Mouse (Mus musculus): Measurements from ENCODE around the gene B3galt4. TPM values are rescaled to one million over a fixed set of nuclear protein-coding genes. Genes with fewer than 3 reads are reported as not detected.

The B3galt4 gene
- polyA plus RNA-seq, 1 experiment from 2014 or later: 4.1 TPM

DNA sequence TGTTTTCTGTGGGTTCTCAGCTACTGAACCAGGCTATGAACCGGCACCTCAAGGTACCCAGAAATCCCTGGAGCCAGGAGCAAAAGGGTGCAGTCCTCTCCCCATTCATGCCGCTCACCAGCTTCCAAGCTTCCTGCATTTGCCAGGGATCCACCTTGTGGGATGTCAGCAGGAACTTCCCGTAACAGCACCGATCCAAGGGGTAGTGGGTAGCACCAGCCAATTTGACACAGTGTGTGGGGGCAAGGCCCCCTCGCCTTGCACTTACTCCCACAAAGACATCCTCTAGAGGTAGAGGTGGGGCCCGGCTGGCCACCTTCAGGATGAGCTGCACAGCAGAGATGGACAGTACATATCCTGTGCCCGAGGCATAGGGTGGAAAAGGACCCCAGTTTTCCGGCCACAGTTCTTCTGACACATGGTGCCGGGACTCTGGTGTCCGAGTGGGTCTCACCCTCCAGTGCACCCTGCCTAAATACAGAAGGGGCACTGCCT lies 1.1 kb downstream of the B3galt4 start:
- Histone ChIP-seq H3K36me3 (peaks cover 88% of the 10 kb centered on the region), H3K27me3 (ENCODE audit: low read depth, poor library complexity, severe bottlenecking) (no peaks in the 10 kb centered on the region), H3K4me3 (peak overlapping the region; percentile 54), H3K9me3 (replicated peaks) (no peaks in the 10 kb centered on the region), H3K4me1 (peaks cover 55% of the 10 kb centered on the region), H3K27ac (replicated peaks) (peak overlapping the region; percentile 84; the same call in 1 of the 2 replicates)
- 79% methylated on average over 10 of the region's 10 CpGs for WGBS
- DNase-seq (ENCODE audit: low spot score): no peak

GRCm38 (mm10) chr17:33948905-33949537 lies 2.3 kb downstream of the B3galt4 start:
- peak overlapping the region; percentile 18; the same call in 1 of the 2 replicates for H3K4me3 ChIP-seq
- H3K4me1 ChIP-seq: peaks cover 46% of the 10 kb centered on the region
- H3K9me3 ChIP-seq (replicated peaks): no peaks in the 10 kb centered on the region
- DNase-seq (ENCODE audit: low spot score): no peak
- H3K36me3 ChIP-seq: peaks cover 91% of the 10 kb centered on the region
- no peak overlapping the region for H3K27ac ChIP-seq (replicated peaks)
- H3K27me3 ChIP-seq (ENCODE audit: low read depth, poor library complexity, severe bottlenecking): no peaks in the 10 kb centered on the region
- 93% methylated on average over 19 of the region's 19 CpGs for WGBS

GRCm38 (mm10) chr17:33948090-33948904 lies 3.0 kb downstream of the B3galt4 start:
- no peak for DNase-seq (ENCODE audit: low spot score)
- Histone ChIP-seq H3K36me3 (peaks cover 91% of the 10 kb centered on the region), H3K27ac (replicated peaks) (no peak overlapping the region), H3K27me3 (ENCODE audit: low read depth, poor library complexity, severe bottlenecking) (no peaks in the 10 kb centered on the region), H3K9me3 (replicated peaks) (no peaks in the 10 kb centered on the region), H3K4me3 (peak overlapping the region; percentile 18; the same call in 1 of the 2 replicates), H3K4me1 (peaks cover 39% of the 10 kb centered on the region)
- 86% methylated on average over 22 of the region's 22 CpGs for WGBS

- Histone ChIP-seq H3K9me3 (replicated peaks) (no peaks in the 10 kb centered on the region), H3K27me3 (ENCODE audit: low read depth, poor library complexity, severe bottlenecking) (no peaks in the 10 kb centered on the region), H3K27ac (replicated peaks) (no peak overlapping the region), H3K4me1 (peaks cover 32% of the 10 kb centered on the region), H3K4me3 (no peak overlapping the region), H3K36me3 (peaks cover 91% of the 10 kb centered on the region)
- 93% methylated on average over 10 of the region's 10 CpGs for WGBS
- DNase-seq (ENCODE audit: low spot score): no peak
Observed at GRCm38 (mm10) chr17:33947430-33948089, 3.7 kb downstream of the B3galt4 start.

- 94% methylated on average over 15 of the region's 15 CpGs for WGBS
- peaks cover 70% of the 10 kb centered on the region for H3K36me3 ChIP-seq
- 0 out of 2 replicates have a peak overlapping the region, but pooled peaks have one; percentile 24 for H3K4me3 ChIP-seq
- no peaks in the 10 kb centered on the region for H3K9me3 ChIP-seq (replicated peaks)
- no peak overlapping the region for H3K27ac ChIP-seq (replicated peaks)
- H3K27me3 ChIP-seq (ENCODE audit: low read depth, poor library complexity, severe bottlenecking): no peaks in the 10 kb centered on the region
- peaks cover 27% of the 10 kb centered on the region for H3K4me1 ChIP-seq
- no peak for DNase-seq (ENCODE audit: low spot score)
Observed at GRCm38 (mm10) chr17:33943454-33943853, 7.8 kb downstream of the B3galt4 start.

GRCm38 (mm10) chr17:33941381-33941780 lies 9.9 kb downstream of the B3galt4 start:
- Histone ChIP-seq H3K4me1 (peaks cover 27% of the 10 kb centered on the region), H3K27me3 (ENCODE audit: low read depth, poor library complexity, severe bottlenecking) (no peaks in the 10 kb centered on the region), H3K9me3 (replicated peaks) (no peaks in the 10 kb centered on the region), H3K27ac (replicated peaks) (no peak overlapping the region; the same call in 1 of the 2 replicates), H3K4me3 (peak overlapping the region; percentile 95), H3K36me3 (peaks cover 72% of the 10 kb centered on the region)
- no peak for DNase-seq (ENCODE audit: low spot score)
- 62% methylated on average over 19 of the region's 19 CpGs for WGBS

DNA sequence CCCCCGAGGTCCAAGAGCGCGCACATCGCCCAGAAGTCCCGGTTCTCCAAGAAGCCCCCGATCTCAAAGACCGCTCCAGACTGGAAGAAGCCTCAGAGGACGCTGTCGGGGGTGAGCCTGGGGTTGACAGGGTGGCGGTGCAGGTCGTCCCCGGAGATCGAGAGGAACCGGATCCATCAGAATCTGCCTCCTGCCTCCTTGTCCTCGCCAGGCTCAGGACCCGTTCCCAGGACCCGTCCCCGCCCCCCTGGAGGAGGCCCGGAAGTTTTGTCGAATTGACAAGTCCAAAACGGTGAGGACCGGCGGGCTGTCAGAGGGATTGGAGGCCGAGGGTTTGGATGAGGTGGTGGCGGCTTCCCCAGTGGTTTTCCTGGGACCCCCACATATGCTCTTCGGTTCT lies 10.3 kb downstream of the B3galt4 start:
- H3K4me1 ChIP-seq: peaks cover 27% of the 10 kb centered on the region
- H3K27ac ChIP-seq (replicated peaks): peak overlapping the region; percentile 89
- H3K4me3 ChIP-seq: peak overlapping the region; percentile 95
- no peaks in the 10 kb centered on the region for H3K9me3 ChIP-seq (replicated peaks)
- peaks cover 72% of the 10 kb centered on the region for H3K36me3 ChIP-seq
- 3% methylated on average over 26 of the region's 26 CpGs for WGBS
- no peaks in the 10 kb centered on the region for H3K27me3 ChIP-seq (ENCODE audit: low read depth, poor library complexity, severe bottlenecking)
- no peak for DNase-seq (ENCODE audit: low spot score)

- under 1% methylated on average over 36 of the region's 36 CpGs for WGBS
- Histone ChIP-seq H3K27me3 (ENCODE audit: low read depth, poor library complexity, severe bottlenecking) (no peaks in the 10 kb centered on the region), H3K27ac (replicated peaks) (peak within 1 kb of the TSS; percentile 89), H3K4me1 (peaks cover 27% of the 10 kb centered on the region), H3K4me3 (peak within 1 kb of the TSS; percentile 95), H3K9me3 (replicated peaks) (no peaks in the 10 kb centered on the region), H3K36me3 (peaks cover 72% of the 10 kb centered on the region)
- DNase-seq (ENCODE audit: low spot score): peak; percentile 88
Observed at GRCm38 (mm10) chr17:33940206-33940805, 11.0 kb downstream of the B3galt4 start, which contains the start of the genes Pfdn6 and Wdr46. Gene Pfdn6 (minus strand): TSS chr17:33940343. Gene Wdr46 (plus strand): TSS chr17:33940660.

- Histone ChIP-seq H3K4me1 (peaks cover 27% of the 10 kb centered on the region), H3K4me3 (peak overlapping the region; percentile 95), H3K27ac (replicated peaks) (no peak overlapping the region), H3K36me3 (peaks cover 72% of the 10 kb centered on the region), H3K27me3 (ENCODE audit: low read depth, poor library complexity, severe bottlenecking) (no peaks in the 10 kb centered on the region), H3K9me3 (replicated peaks) (no peaks in the 10 kb centered on the region)
- WGBS: 78% methylated on average over 11 of the region's 11 CpGs
- DNase-seq (ENCODE audit: low spot score): no peak
Observed at GRCm38 (mm10) chr17:33938783-33939182, 12.5 kb downstream of the B3galt4 start.

GRCm38 (mm10) chr17:33936993-33937392 lies 14.3 kb downstream of the B3galt4 start:
- peaks cover 28% of the 10 kb centered on the region for H3K4me1 ChIP-seq
- H3K27me3 ChIP-seq (ENCODE audit: low read depth, poor library complexity, severe bottlenecking): no peaks in the 10 kb centered on the region
- 86% methylated on average over 15 of the region's 15 CpGs for WGBS
- no peaks in the 10 kb centered on the region for H3K9me3 ChIP-seq (replicated peaks)
- DNase-seq (ENCODE audit: low spot score): no peak
- no peak overlapping the region for H3K27ac ChIP-seq (replicated peaks)
- peaks cover 72% of the 10 kb centered on the region for H3K36me3 ChIP-seq
- 0 out of 2 replicates have a peak overlapping the region, but pooled peaks have one; percentile 16 for H3K4me3 ChIP-seq

GRCm38 (mm10) chr17:33935422-33936055 lies 15.7 kb downstream of the B3galt4 start:
- 89% methylated on average over 21 of the region's 21 CpGs for WGBS
- peaks cover 71% of the 10 kb centered on the region for H3K36me3 ChIP-seq

GRCm38 (mm10) chr17:33932970-33933369 lies 18.3 kb downstream of the B3galt4 start:
- Histone ChIP-seq H3K27me3 (ENCODE audit: low read depth, poor library complexity, severe bottlenecking) (no peaks in the 10 kb centered on the region), H3K36me3 (peaks cover 58% of the 10 kb centered on the region), H3K9me3 (replicated peaks) (no peaks in the 10 kb centered on the region), H3K4me3 (no peak overlapping the region), H3K4me1 (peaks cover 37% of the 10 kb centered on the region), H3K27ac (replicated peaks) (no peak overlapping the region)
- DNase-seq (ENCODE audit: low spot score): no peak
- WGBS: 92% methylated on average over 15 of the region's 15 CpGs

More at GRCm38 (mm10) chr17:33935422-33936055, 15.7 kb downstream of the B3galt4 start:
- DNase-seq (ENCODE audit: low spot score): no peak
- no peaks in the 10 kb centered on the region for H3K9me3 ChIP-seq (replicated peaks)
- H3K27me3 ChIP-seq (ENCODE audit: low read depth, poor library complexity, severe bottlenecking): no peaks in the 10 kb centered on the region
- H3K4me3 ChIP-seq: peak overlapping the region; percentile 23; the same call in 1 of the 2 replicates
- H3K27ac ChIP-seq (replicated peaks): no peak overlapping the region
- H3K4me1 ChIP-seq: peaks cover 29% of the 10 kb centered on the region

Measured in midbrain, embryonic 10.5 days (tissue).